Mouse (Mus musculus): ENCODE measurements at regions not wholly inside any gene's neighbourhood (a gene's known extent, or its start where the extent isn't known, plus 50 kb on each side); places are given as distances from the start of the nearest gene placed in this dataset.
"Not testable (repeated sequence)": the region's sequence is repeated elsewhere in the genome, so short reads cannot be mapped to it uniquely, and the experiment has no call there.

GRCm38 (mm10) chr4:94394462-94394861, 161.9 kb upstream of the Gm10306 start:
- no peak for ATAC-seq (ENCODE audit: low TSS enrichment)

- no peak for ATAC-seq (ENCODE audit: low TSS enrichment)
Measured at GRCm38 (mm10) chr4:94397284-94397683, 159.1 kb upstream of the Gm10306 start.

GRCm38 (mm10) chr4:94406922-94407321, 149.4 kb upstream of the Gm10306 start:
- no peak for ATAC-seq (ENCODE audit: low TSS enrichment)

GRCm38 (mm10) chr4:94407503-94407902, 148.8 kb upstream of the Gm10306 start:
- ATAC-seq (ENCODE audit: low TSS enrichment) = peak; percentile 59

- ATAC-seq (ENCODE audit: low TSS enrichment) = no peak
Measured at GRCm38 (mm10) chr4:94412661-94413060, 143.7 kb upstream of the Gm10306 start.

GRCm38 (mm10) chr4:94425525-94425924, 130.8 kb upstream of the Gm10306 start:
- not testable (repeated sequence) for ATAC-seq (ENCODE audit: low TSS enrichment)

GRCm38 (mm10) chr4:94427581-94427980, 128.8 kb upstream of the Gm10306 start:
- ATAC-seq (ENCODE audit: low TSS enrichment) = no peak

- ATAC-seq (ENCODE audit: low TSS enrichment) = no peak
Measured at GRCm38 (mm10) chr4:94432005-94432404, 124.3 kb upstream of the Gm10306 start.

- peak; percentile 60; the same call in 1 of the 2 replicates for ATAC-seq (ENCODE audit: low TSS enrichment)
Measured at GRCm38 (mm10) chr4:94437717-94438435, 118.5 kb upstream of the Gm10306 start.

- peak; percentile 93 for ATAC-seq (ENCODE audit: low TSS enrichment)
Measured at GRCm38 (mm10) chr4:94439159-94439836, 117.0 kb upstream of the Gm10306 start.

GRCm38 (mm10) chr4:94446604-94447003, 109.7 kb upstream of the Gm10306 start:
- no peak for ATAC-seq (ENCODE audit: low TSS enrichment)
